Mouse (Mus musculus): ENCODE data around the gene Rab6a.

The Rab6a gene

GRCm38 (mm10) chr7:100681132-100681531 lies 73.9 kb downstream of the Rab6a start:
- no peak for DNase-seq (ENCODE audit: extremely low spot score, low spot score)

DNA sequence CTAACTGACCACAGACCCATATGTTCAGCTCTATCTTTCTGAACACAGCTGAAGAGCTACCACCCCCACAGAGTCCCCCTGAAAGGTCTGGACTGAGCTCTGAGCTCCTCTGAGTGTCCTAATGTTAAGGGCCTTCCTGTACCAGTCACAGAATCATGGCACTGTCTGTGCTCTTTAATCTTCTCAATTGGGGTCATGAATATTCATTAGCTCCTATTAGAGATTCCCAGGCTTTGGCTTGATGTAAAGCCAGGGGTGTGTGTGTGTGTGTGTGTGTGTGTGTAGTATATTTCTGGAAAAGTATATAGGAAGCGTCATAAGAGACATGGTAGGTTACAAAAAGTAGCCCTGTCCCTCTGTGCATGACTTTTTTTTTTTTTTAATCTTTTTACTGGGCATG lies 76.0 kb downstream of the Rab6a start:
- no peak for DNase-seq (ENCODE audit: extremely low spot score, low spot score)

- no peak for DNase-seq (ENCODE audit: extremely low spot score, low spot score)
Observed at GRCm38 (mm10) chr7:100684081-100684480, 76.9 kb downstream of the Rab6a start.

GRCm38 (mm10) chr7:100684538-100684937 lies 77.3 kb downstream of the Rab6a start:
- peak; percentile 58 for DNase-seq (ENCODE audit: extremely low spot score, low spot score)

DNA sequence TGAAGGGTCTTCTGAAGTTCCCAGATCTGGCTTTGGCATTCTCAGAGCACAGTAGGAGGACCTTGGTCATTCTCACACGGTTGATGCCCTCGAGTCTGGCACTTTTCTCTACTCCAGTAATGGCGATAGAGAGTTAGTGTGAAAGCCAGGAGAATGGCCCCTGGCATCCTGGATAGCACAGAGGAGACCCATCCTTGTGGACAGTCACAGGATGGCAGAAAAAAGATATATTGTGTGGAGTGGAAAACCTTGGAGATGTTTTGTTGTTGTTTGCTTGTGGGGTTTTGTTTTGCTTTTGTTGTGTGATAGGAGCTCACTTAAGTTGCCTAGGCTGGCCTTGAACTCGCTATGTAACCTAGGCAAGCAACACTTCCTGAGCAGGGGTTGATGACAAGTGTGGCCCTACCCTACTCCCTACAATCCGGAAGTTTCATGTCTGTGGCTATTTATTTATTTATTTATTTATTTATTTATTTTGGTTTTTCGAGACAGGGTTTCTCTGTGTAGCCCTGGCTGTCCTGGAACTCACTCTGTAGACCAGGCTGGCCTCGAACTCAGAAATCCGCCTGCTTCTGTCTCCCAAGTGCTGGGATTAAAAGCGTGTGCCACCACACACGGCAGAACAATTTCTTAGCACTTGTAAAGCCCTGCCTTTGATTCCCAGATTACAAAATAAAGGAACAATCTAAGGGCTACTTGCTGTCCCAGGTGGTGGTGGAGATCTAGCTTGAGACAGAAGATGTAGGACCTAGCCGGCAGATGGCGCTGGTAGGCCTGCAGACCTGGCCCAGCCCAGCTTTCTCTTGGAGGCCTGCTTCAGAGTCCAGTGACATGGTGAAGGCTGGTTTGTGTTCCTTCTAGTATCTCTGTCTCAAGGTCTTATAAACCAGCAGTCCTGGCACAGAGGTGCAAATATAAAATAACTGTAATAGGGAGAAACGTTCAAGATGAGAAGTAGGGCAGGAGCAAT lies 78.1 kb downstream of the Rab6a start:
- peak; percentile 73 for DNase-seq (ENCODE audit: extremely low spot score, low spot score)

GRCm38 (mm10) chr7:100688471-100688870 lies 81.3 kb downstream of the Rab6a start:
- no peak for DNase-seq (ENCODE audit: extremely low spot score, low spot score)

Data from neural tube, embryonic 10.5 days (tissue).